Mouse (Mus musculus) G1E-ER4 (cell line): ENCODE measurements around the gene Ss18l1. TPM values are rescaled to one million over a fixed set of nuclear protein-coding genes. Genes with fewer than 3 reads are reported as not detected.

ENCODE experiments used
- GATA1 ChIP-seq: IDR thresholded peaks from one replicate; pipeline ENCODE4 v1.8.0; 2012; ENCODE audit warnings: low read length, inconsistent platforms
- polyA plus RNA-seq: library from polyadenylated mRNA; stranded (reverse); fragments of >175 nt; gene quantifications from 2 replicates; pipeline ENCODE4 v1.2.3, GENCODE M21; 2012

Ss18l1 gene
- polyA plus RNA-seq, 1 experiment: 3.4 TPM

DNA sequence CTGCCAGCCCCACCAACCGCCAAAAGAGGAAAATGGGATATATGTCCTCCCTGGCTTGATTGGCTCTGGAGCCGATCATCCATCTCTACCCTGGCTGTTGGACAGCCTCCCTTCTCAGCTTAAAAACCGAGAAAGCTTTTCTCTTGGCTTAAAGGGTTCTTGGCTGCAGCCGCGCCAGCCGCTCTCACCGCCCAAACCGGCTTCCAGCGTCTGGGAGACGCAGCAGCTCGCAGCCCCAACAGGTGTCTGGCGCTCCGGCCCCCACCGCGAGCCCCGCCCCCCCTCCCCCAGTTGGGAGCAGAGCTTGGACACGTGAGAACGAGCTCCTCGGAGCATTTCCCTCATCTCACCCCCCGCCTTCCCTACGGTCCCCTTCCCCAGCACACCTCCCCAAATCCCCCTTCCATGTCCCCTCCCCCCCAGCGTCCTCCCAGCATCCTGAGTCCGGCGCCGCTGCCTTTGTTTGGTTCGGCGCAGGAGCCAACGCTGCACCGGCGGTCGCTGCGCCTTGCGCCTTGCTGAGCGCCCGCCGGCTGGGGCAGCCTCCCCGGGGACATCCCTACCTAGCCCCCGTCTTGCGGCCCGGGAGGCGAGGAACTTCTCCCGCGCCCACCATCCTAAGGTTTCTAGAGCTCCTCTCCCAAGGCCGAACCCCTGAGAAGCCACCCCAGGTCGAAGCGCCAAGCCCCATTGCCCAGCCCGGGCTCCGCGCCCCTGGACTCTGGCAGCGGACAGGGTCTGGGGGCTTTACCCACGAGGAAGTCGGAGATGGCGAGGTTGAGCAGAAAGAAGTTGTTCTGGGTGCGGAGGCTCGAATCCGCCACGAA is 61.1 kb downstream of the Ss18l1 start:
- no peak for TF ChIP-seq GATA1

DNA sequence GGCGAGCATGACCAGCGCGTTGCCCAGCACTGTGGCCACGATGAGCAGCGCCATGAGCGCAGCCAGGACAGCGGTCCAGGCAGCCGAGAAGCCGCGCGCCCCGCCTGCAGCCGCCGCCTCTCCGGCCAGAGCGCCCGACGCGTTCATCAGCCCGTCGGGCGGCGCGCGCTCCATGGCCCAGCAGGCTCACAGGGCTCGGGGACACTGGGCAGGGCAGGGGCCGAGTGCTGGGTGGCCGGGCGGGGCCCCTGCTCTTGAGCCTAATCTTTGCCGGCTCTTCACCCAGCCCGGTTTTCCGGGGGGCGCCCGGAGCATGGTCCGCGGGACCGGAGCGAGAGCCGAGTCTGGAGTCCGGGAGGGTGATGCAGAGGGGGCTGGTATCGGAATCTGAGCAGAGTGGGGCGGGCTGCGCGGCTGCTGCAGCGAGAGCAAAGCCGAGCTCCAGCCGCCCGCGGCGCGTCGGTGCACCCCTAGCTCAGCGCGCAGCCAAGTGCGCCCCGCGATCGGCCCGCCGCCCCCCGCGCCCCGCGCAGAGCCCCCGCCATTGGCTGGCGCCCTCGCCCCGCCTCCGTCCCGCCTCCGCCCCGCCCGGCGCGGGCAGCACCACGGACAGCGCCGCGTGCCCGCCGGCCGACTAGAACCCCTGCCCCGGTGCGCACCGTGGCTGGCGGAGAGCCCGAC is 61.8 kb downstream of the Ss18l1 start, which contains the start of gene Hrh3:
TSS of gene Hrh3 (minus strand) at position 511 of the 681 bp plus-strand sequence.
- no peak for TF ChIP-seq GATA1

DNA sequence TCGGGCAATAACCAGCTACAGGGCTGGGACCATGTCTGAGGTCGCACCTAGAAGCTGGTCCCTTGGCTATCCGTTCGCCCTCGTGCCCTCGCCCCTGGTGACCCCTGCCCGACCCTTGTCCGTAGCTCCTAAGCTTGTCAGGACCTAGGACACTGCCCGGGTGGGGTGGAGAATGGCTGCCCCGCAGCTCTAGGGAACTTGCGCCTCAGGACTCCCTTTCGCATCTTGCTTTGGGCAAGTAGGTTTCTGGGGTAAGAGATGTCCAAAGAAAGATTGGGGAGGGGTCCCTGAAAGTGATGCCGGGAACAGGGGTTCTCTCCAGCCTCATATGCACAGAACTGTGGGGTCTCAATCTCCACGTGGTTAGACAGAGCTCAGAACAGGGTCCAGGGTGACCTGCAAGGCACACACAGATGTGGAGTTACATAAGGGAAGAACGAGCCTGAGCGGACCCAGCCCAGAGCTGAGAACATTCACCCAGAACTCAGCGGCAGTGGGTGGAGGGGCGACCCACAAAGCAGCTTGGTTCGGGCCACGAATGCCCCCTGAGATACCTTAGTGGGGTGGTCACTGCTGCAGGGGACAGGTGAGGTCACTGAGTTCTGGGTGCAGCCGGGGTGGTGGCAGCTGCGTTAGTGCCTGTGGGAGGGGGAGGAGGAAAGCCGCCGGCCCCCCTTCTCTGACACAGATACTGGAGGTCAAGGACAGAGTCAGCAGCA is 62.5 kb downstream of the Ss18l1 start:
- TF ChIP-seq GATA1: no peak

DNA sequence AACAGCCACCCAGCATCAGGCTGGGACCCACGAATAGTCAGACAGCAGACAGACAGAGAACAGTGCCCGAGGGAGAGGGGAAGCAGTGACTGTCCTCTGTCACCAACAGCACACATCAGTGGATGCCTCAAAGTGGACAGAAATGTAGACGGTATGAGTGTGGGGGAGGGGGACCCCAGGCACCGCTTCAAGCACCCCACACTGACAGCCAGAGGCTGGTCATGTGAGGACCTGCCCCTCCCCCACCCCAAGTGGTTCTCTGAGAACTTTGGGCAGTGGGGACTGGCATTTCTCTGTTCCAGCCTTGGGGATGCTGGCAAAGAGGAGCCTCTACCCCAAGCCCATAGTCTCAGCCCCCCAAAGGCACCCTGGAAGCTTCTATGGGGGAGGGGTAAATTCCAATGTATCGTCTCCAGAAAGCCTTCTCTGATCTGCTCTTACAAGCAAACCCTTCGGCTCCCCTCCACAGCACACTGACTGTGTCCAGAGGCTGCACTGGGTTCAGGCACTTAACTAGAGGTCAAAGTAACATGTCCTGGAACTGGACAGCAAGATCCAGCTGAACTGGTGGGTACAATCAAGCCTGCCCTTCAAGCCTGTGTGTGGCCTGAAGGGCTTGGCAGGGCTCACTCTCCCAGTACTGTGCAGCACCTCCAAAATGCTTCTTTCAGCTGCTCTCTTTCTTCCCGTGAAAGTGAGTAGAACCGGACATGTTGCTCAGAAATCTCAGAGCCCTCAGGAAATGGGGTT is 63.3 kb downstream of the Ss18l1 start:
- TF ChIP-seq GATA1: no peak

DNA sequence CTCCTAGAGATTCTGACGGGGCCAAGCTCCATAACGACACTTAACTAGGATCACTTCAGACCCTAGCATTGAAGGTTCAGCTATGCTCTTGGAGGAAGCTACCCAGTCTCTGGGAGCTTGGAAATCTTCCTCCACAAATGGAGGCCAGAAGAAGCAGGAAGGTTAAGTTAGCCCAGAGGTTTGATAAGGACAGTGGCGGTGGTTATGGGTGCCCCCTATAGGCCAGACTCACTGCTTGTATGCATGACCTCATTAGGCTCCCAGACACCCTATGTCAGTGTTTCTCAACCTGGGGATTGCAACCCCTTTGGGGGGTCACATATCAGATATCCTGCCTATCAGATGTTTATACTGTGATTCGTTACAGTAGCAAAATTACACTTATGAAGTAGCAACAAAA is 64.8 kb downstream of the Ss18l1 start:
- TF ChIP-seq GATA1: no peak

DNA sequence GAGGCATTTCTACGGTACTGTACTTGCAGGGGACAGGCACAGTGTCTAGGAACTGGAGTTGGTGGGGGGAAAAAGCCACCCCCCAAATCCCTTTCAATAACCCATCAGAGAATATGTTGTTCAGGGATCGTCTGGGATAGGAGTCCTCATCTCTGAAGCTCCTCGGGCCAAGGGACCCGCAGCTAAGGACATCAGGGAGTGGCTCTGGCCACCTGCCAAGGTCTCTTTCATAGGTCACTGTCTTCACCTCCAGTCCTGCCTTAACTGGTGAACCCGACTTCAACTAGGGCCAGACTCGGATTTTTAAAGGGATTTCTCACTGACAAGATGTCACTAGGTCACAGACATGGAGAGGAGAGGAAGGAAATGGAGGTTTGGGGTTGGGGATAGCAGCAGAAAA is 66.0 kb downstream of the Ss18l1 start:
- TF ChIP-seq GATA1: no peak

DNA sequence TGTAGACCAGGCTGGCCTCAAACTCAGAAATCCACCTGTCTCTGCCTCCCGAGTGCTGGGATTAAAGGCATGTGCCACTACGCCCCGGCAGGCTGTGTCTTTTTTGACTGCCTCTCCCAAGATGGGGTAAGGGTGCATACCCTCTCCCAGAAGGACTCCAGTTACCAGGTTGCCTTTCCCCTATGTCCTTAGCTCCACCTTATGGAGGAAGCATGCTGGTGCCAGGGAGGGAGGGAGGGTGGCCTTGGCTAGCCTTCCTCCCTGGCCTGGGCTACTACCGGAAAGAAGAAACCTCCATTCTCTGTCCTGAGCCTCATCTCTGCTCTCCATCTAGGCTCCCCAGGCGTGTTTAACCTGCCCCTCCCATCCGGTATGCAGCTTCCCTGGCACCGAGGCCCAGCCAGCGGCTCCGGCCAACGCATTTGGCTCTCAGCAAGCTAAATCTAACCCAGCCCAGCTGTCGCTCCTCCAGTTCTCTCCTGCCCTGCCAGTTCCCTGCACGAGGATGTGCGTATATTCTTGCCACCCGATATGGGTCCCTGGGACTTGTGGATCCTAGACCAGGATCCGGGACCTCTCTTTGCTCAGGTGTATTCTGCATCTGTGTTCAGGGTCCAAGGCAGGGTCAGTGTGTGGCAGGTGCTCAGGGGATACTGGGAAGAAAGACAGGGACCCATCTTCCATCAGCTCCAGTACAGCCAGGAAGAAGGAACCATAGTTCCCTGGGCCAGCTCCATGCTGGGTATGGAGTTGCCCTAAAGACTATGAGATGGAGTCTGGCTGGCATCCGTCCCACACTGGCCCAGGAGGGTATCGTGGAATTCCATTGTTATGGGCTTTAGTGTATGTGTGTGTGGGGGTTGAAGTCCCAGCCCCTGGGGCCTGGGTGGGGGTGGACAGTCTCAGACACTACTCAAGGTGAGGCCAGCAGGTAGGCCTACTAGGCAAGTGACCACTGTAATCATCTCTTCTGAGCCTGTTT is 71.9 kb downstream of the Ss18l1 start:
- TF ChIP-seq GATA1: no peak

DNA sequence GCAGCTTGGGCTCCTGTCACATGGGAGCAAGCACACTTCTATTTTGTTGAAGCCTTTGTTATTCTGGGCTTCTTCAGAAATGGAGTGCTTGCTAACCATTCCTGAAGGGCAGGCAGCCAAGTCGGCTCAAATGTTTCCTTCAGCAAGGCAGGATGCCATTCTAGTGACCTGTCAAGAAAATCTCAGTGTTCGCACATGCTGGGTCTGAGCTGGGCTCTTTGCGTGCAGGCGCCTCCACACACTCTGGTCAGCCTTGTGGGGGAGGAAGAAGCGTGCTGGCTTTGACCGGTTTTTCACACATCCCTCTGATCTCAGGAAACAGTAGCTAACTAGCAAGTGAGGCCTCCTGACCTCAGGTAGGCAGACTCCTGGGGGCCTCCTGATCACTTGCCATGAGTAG is 73.0 kb downstream of the Ss18l1 start:
- no peak for TF ChIP-seq GATA1

DNA sequence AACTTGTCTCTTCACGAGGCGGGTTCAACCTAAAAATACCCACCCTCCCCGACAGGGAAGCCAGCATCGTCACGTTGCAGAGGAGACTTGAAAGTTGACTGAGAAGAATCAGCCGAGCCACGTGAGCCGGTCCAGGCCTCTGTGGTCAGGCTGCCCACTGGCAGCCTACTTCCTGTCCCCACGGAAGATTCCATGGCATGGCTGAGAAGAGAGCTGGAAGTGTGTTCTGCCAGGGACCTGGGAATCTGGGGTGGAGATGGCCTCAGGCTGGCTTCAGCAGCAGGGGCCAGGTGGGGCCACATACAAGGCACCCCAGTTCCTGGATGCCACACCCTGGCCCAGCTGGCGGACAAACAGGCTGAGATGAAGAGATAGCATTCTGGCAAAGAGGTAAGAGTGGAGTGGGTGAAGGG is 73.8 kb downstream of the Ss18l1 start:
- no peak for TF ChIP-seq GATA1

DNA sequence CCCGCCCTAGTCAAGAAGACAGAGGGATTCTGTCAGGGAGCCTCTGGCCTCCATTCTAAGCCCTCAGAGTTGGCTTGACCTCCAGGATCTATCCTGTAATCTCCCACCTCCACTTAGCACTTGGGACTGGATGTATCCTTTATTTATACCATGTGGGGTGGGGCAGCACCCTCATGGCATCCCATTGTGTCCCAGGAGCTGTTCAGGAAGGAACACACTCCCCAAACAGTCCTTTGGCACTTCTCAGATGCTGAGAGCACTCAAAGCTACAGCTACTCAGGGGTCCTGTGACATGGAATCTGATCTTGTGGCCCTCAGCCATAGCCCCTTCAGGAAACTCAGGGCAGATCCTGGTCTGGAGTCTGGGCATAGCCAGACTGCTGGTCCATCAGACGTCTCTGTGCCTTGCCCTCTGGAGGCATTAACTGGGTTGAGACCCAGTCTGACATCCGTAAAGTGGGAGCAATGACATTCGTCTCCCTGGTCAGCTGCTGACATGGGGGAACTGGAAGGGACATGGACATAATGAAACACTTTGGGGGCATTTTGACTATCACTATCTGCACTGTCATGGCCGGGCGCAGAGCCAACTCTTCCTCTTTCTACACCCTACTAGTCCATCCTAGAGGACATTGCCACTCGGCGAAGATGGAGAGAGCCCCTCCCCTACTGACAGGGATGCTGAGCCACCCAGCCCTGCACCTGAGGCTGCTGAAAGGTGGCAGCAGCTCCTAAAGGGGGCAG is 74.6 kb downstream of the Ss18l1 start:
- no peak for TF ChIP-seq GATA1

DNA sequence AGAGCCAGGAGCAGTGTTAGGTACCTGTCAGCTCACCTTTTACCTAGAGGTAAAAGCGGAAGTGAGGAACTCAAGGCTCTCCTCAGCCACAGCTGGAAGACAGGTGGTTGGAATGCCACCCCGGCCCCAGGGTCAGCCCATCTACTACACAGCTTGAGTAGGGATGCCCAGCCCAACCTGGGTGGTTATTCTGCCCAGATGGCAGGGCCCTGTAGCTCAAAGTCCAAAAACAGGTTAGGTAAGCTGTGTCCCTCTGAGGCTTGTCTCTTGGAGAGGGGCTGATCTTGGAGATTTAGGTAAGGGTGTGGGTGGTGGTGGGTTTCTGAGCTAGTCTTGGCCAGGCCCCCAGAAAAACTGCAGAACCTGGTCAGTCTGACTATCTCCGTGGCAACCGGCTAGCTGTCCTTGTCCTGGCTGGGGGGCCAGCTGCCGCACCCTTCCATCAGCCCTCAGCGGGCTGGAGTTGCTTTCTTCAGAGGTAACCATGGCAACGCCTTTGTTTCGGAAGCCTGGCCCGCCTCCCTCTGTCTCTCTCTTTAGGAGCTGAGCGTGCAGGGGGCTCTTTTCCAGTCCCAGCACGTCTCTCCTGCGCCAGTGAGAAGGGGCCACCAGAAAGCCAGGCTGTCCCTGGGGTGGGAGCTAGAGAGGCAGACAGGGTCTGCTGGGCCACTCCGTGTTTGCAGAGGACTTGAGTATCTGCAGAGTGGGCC is 75.3 kb downstream of the Ss18l1 start:
- no peak for TF ChIP-seq GATA1

DNA sequence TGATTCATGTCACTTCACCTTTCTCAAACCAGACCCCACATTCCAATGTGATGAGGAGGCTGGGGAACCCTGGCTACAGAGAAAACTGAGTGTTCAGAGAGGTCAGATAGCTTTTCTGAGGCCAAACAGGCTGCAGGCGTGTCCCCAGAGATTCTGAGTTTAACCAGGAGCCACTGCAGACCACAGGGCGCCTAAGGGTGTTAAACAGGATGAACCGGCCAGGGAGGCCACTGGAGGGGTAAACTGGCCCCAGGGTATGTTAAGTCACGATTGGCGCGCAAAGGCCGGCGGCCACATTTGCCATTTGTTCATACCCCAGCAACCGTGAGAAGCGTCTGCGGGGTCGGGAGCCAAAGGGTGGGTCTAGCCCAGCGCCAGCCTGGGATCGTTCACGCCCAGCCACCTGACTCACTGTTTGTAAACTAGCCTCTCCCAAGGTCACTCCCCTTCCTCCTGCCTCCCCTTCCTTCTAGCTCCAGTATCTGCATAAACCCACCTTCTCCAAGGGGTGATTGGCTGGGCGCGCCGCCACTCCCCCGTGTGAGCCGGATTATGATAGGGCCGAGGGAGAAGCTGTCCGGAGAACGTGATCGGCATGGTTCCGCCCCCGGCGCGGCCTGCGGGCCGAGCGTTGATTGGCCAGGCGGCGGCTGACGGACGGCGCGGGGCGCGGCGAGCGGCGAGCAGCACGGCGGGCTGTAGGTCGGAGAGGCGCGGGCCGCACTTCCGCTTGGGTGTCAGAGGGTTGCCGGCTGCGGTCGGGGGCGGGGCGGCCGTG is 76.5 kb downstream of the Ss18l1 start, which contains the start of gene Osbpl2:
TSS of gene Osbpl2 (plus strand) at position 646 of the 778 bp plus-strand sequence.
- TF ChIP-seq GATA1: no peak

Other genes starting within 250 kb of the Ss18l1 start
- 26.0 and 32.6 TPM in 2 replicates for gene Taf4, start 65.9 kb upstream of the Ss18l1 start, polyA plus RNA-seq
- gene Lsm14b, start 17.5 kb upstream of the Ss18l1 start, polyA plus RNA-seq: 52.4 and 57.9 TPM in 2 replicates
- gene Psma7, start 76 bp upstream of the Ss18l1 start, polyA plus RNA-seq: 87.8 and 99.6 TPM in 2 replicates
- gene Mtg2, start 28.1 kb downstream of the Ss18l1 start, polyA plus RNA-seq: 14.6 and 15.3 TPM in 2 replicates
- not detected in 2 replicates for gene Hrh3, start 62.0 kb downstream of the Ss18l1 start, polyA plus RNA-seq
- gene Osbpl2, start 76.8 kb downstream of the Ss18l1 start, polyA plus RNA-seq: 18.7 and 31.3 TPM in 2 replicates
- gene Adrm1, start 129.0 kb downstream of the Ss18l1 start, polyA plus RNA-seq: 702 and 833 TPM in 2 replicates
- gene Lama5, start 183.3 kb downstream of the Ss18l1 start, polyA plus RNA-seq: 27.7 and 30.0 TPM in 2 replicates
- gene Rps21, start 214.9 kb downstream of the Ss18l1 start, polyA plus RNA-seq: 70.2 and 1,101 TPM in 2 replicates
- 18.0 and 25.1 TPM in 2 replicates for gene Cables2, start 231.0 kb downstream of the Ss18l1 start, polyA plus RNA-seq
- gene Rbbp8nl, start 247.4 kb downstream of the Ss18l1 start, polyA plus RNA-seq: not detected in 2 replicates